Mouse (Mus musculus) G1E (cell line): Measurements from ENCODE around the gene Mpg. TPM values are rescaled to one million over a fixed set of nuclear protein-coding genes. Genes with fewer than 3 reads are reported as not detected.

Experiments used
- ATAC-seq: 2 replicates; pipeline ENCODE4 v1.8.0; 2016; ENCODE audit warnings: mild to moderate bottlenecking; ENCODE audit not compliant: insufficient number of reproducible peaks, poor library complexity, low FRiP score, severe bottlenecking; ENCODE audit errors: extremely low read depth
- DNase-seq: peaks from one replicate; pipeline ENCODE4 v3.0.0; 2012; ENCODE audit warnings: low spot score
- H3K27me3 ChIP-seq: 2 replicates; pipeline ENCODE4 v1.6.1; 2012; ENCODE audit warnings: mild to moderate bottlenecking, low read length, inconsistent platforms; ENCODE audit not compliant: insufficient read depth
- H3K36me3 ChIP-seq: replicated peaks from 2 replicates; pipeline ENCODE3; 2012; ENCODE audit warnings: mild to moderate bottlenecking, inconsistent platforms
- H3K4me1 ChIP-seq: 2 replicates; pipeline ENCODE4 v1.6.1; 2012; ENCODE audit warnings: low read depth, low read length, inconsistent platforms, mixed read lengths; ENCODE audit not compliant: insufficient read depth
- H3K4me3 ChIP-seq: 2 replicates; pipeline ENCODE4 v1.5.1; 2012; ENCODE audit warnings: low read depth, mild to moderate bottlenecking, inconsistent platforms, low read length, moderate library complexity, mixed read lengths
- H3K9me3 ChIP-seq: replicated peaks from 2 replicates; pipeline ENCODE4 v1.6.1; 2012; ENCODE audit warnings: inconsistent platforms
- CTCF ChIP-seq: IDR thresholded peaks from 2 replicates; pipeline ENCODE4 v1.5.1; 2012; ENCODE audit warnings: low read depth, low read length, inconsistent platforms, mixed read lengths
- GATA1 ChIP-seq: IDR thresholded peaks from 2 replicates; pipeline ENCODE4 v1.6.1; 2012; ENCODE audit warnings: borderline replicate concordance, low read length, inconsistent platforms, mixed read lengths
- GATA2 ChIP-seq: IDR thresholded peaks from 2 replicates; pipeline ENCODE4 v1.6.1; 2012; ENCODE audit warnings: low read depth, low read length, inconsistent platforms, borderline replicate concordance
- POLR2AphosphoS5 ChIP-seq: IDR thresholded peaks from 2 replicates; pipeline ENCODE4 v1.6.1; 2012; ENCODE audit warnings: low read depth, low read length, inconsistent platforms; ENCODE audit not compliant: insufficient replicate concordance
- TAL1 ChIP-seq: conservative IDR thresholded peaks from 2 replicates; pipeline ENCODE4 v1.6.1; 2012; ENCODE audit warnings: low read depth, low read length, inconsistent platforms, mixed read lengths
- polyA plus RNA-seq: library from polyadenylated mRNA; stranded (reverse); fragments of >175 nt; gene quantifications from 2 replicates; pipeline ENCODE4 v1.2.3, GENCODE M21; 2012
- total RNA-seq, 2 experiments: library from RNA; stranded (forward) in 1 of 2; stranded (reverse) in 1 of 2; fragments of 200-1000 nt in 1 of 2; fragments of >200 nt in 1 of 2; fragmentation: Nextera tagmentation in 1 of 2; gene quantifications; 2 replicates each; pipeline ENCODE4 v1.2.3; 2014 to 2017

Mpg gene
- total and polyA plus RNA-seq, 3 experiments = 14.2 to 22.0 (median 17.0) TPM

DNA sequence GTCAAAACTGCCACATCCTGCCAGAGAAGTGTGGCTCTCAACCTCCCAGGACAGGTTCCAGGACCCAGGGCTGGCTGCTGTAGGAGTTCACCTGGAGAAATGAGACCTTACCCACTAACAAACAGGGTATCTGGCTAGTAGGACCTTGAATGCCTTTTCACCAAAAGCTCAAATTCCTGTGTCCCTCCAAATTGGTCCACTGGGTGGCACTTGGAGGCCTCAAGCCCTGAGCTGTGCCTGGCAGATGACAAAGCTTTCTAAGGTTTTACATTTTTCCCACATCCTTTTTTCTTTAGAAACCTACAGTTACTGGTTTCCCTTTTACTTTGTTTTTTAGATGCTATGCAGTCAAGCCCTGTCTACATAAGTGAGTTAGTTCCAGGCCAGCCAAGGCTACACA lies 20.8 kb downstream of the Mpg start:
- no peak overlapping the region for H3K4me3 ChIP-seq
- ATAC-seq (no peak), DNase-seq (no peak)
- TF ChIP-seq GATA1 (no peak), TAL1 (no peak), CTCF (no peak; the same call in 1 of the 2 replicates), POLR2AphosphoS5 (no peak), GATA2 (no peak)
- no peaks in the 10 kb centered on the region for H3K27me3 ChIP-seq
- H3K4me1 ChIP-seq = peaks cover 92% of the 10 kb centered on the region
- peaks cover 83% of the 10 kb centered on the region for H3K36me3 ChIP-seq
- H3K9me3 ChIP-seq = no peaks in the 10 kb centered on the region

DNA sequence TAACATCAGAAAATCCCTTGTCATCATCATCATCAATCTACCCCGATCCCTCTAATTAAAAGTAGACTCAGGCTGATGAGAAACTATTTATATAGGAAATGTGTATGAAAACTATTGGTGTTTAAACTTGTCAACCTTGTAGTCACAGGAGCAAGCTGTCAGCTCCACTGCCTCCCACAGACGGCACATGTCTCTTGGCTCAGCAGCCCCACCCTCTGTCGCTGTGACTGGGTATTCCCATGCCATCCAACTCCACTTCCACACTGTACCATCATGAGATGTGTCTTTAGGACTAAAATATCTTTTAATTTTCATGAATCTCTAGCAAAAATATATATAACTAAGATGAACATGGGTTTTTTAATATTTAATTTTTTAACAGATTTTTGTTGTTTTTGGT lies 22.0 kb downstream of the Mpg start:
- TF ChIP-seq GATA2 (no peak), POLR2AphosphoS5 (no peak), GATA1 (no peak), CTCF (no peak), TAL1 (no peak)
- H3K4me3 ChIP-seq = no peak overlapping the region
- H3K4me1 ChIP-seq = peaks cover 89% of the 10 kb centered on the region
- no peak for ATAC-seq
- no peak for DNase-seq
- no peaks in the 10 kb centered on the region for H3K9me3 ChIP-seq
- no peaks in the 10 kb centered on the region for H3K27me3 ChIP-seq
- H3K36me3 ChIP-seq = peaks cover 83% of the 10 kb centered on the region

DNA sequence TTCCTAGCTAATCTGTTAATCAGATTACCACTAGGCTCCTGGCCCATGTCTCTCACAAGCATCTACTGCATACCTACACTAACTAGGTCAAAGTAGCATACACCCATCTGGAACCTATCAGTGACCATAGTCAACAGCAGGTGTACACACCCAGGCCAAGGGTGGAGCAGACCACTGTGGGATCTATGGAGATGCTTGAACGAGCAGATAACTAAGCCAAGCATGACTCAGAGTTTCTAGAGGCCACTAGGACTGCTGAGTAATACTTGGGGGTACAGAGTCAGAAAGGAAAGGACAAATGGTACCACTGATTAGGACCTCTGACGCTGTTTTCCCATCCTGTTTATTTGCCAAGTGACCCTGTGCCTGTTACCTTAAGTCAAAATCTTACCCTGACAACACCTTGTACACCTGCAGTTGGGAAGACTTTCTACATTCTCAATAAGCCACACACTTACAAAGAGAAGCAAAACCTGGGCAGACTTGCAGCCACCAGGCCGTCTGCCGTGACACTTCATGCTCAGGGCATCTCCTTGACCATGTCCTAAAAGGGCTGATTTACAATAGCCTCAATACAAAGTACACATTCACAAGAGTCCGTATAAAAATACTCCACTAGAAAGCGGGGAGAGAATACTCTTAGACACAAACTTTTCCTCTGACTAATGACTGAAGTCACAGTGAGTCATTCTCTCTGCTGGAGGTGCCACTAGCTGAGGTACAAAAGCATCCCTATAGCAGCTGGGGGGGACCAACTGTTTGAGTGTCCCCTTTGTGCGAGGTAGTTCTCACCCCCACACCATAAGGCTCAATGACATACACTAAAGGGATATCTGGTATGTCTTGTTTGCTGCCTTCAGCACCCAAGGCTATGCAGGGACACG lies 24.8 kb downstream of the Mpg start:
- Histone ChIP-seq H3K9me3 (no peaks in the 10 kb centered on the region), H3K4me1 (peaks cover 89% of the 10 kb centered on the region), H3K4me3 (no peak overlapping the region; the same call in 1 of the 2 replicates), H3K27me3 (no peaks in the 10 kb centered on the region), H3K36me3 (peaks cover 90% of the 10 kb centered on the region)
- TF ChIP-seq CTCF (no peak), GATA1 (no peak), POLR2AphosphoS5 (no peak), GATA2 (no peak), TAL1 (peak; percentile 87)
- DNase-seq = peak; percentile 67
- ATAC-seq = peak; percentile 90

GRCm38 (mm10) chr11:32253121-32253520 lies 26.8 kb downstream of the Mpg start:
- H3K4me3 ChIP-seq = no peak overlapping the region
- no peak for DNase-seq
- ATAC-seq = no peak
- no peak for TF ChIP-seq GATA2
- no peak for TF ChIP-seq TAL1
- no peak for TF ChIP-seq CTCF
- no peak for TF ChIP-seq POLR2AphosphoS5
- TF ChIP-seq GATA1 = no peak
- no peaks in the 10 kb centered on the region for H3K9me3 ChIP-seq
- H3K27me3 ChIP-seq = no peaks in the 10 kb centered on the region
- peaks cover 87% of the 10 kb centered on the region for H3K4me1 ChIP-seq
- H3K36me3 ChIP-seq = peaks cover 86% of the 10 kb centered on the region

DNA sequence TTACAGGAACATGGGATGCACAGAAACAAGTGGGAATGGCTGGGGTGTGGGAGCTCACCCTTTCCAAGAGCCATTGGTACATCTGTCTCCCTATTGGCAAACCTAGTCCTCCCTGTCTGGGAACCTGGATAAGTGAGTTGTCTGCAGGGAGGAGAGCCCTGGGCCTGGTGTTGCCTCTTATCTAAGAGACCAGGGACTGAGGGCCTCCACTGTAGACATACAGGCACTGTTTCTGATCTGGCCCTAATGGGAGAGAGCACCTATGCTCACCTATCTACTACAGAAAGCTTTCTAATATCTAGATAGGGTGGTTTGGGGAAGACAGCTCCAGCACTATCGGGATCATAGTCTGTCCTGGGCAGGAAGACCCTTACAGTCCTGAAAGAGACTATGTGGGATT lies 29.8 kb downstream of the Mpg start:
- peak; percentile 87 for TF ChIP-seq TAL1
- TF ChIP-seq CTCF = no peak
- H3K4me1 ChIP-seq = peaks cover 82% of the 10 kb centered on the region
- ATAC-seq = peak; percentile 87
- DNase-seq = no peak
- peak overlapping the region; percentile 17; the same call in 1 of the 2 replicates for H3K4me3 ChIP-seq
- no peaks in the 10 kb centered on the region for H3K27me3 ChIP-seq
- H3K36me3 ChIP-seq = peaks cover 89% of the 10 kb centered on the region
- no peaks in the 10 kb centered on the region for H3K9me3 ChIP-seq

- H3K4me1 ChIP-seq = peaks cover 77% of the 10 kb centered on the region
- ATAC-seq = no peak
- H3K27me3 ChIP-seq = no peaks in the 10 kb centered on the region
- TF ChIP-seq GATA2 = no peak
- TF ChIP-seq TAL1 = no peak
- TF ChIP-seq POLR2AphosphoS5 = no peak
- no peak for TF ChIP-seq GATA1
- no peak for TF ChIP-seq CTCF
- peak overlapping the region; percentile 14; the same call in 1 of the 2 replicates for H3K4me3 ChIP-seq
- H3K9me3 ChIP-seq = no peaks in the 10 kb centered on the region
- peaks cover 88% of the 10 kb centered on the region for H3K36me3 ChIP-seq
- no peak for DNase-seq
Observed at GRCm38 (mm10) chr11:32256566-32256965, 30.3 kb downstream of the Mpg start.
